Mouse (Mus musculus) brain, embryonic 14.5 days (tissue): ENCODE measurements at regions not wholly inside any gene's neighbourhood (a gene's known extent, or its start where the extent isn't known, plus 50 kb on each side); places are given as distances from the start of the nearest gene placed in this dataset.

ENCODE experiments used
- CTCF ChIP-seq: fragments of 200-500 bp; IDR thresholded peaks from 2 replicates; pipeline ENCODE4 v1.5.1; 2012; ENCODE audit warnings: inconsistent platforms, mild to moderate bottlenecking, moderate library complexity, borderline replicate concordance; ENCODE audit not compliant: insufficient read depth, insufficient read length; ENCODE audit errors: extremely low read depth
- POLR2A ChIP-seq: fragments of 200-500 bp; IDR thresholded peaks from 2 replicates; pipeline ENCODE4 v1.6.1; 2012; ENCODE audit warnings: mild to moderate bottlenecking, inconsistent platforms, borderline replicate concordance; ENCODE audit not compliant: poor library complexity, insufficient read depth, insufficient read length, severe bottlenecking; ENCODE audit errors: extremely low read depth

GRCm38 (mm10) chr2:159646595-159646994 lies 687.4 kb downstream of the Gm826 start:
- TF ChIP-seq CTCF (no peak), POLR2A (no peak)
